Mouse (Mus musculus) testis, adult 2 months (tissue): ENCODE measurements around the gene Zfp563. TPM values are rescaled to one million over a fixed set of nuclear protein-coding genes. Genes with fewer than 3 reads are reported as not detected.

Experiments used
- H3K27ac ChIP-seq: fragments of 200-500 bp; 2 replicates; pipeline ENCODE4 v1.5.1; 2012; ENCODE audit warnings: low read depth, low read length; ENCODE audit not compliant: control insufficient read depth, insufficient read depth
- H3K27me3 ChIP-seq: fragments of 200-500 bp; 2 replicates; pipeline ENCODE4 v1.6.1; 2012; ENCODE audit warnings: mild to moderate bottlenecking, low read length, moderate library complexity; ENCODE audit not compliant: control insufficient read depth, insufficient read depth
- H3K36me3 ChIP-seq: fragments of 200-500 bp; 2 replicates; pipeline ENCODE4 v1.6.1; 2012; ENCODE audit warnings: mild to moderate bottlenecking, low read length; ENCODE audit not compliant: control insufficient read depth, insufficient read depth
- H3K4me1 ChIP-seq: fragments of 200-500 bp; 2 replicates; pipeline ENCODE4 v1.6.1; 2012; ENCODE audit warnings: low read length; ENCODE audit not compliant: control insufficient read depth, insufficient read depth
- H3K4me3 ChIP-seq: fragments of 200-500 bp; 2 replicates; pipeline ENCODE4 v1.5.1; 2012; ENCODE audit warnings: low read depth, mild to moderate bottlenecking, low read length, moderate library complexity, mixed read lengths; ENCODE audit not compliant: control insufficient read depth
- CTCF ChIP-seq: fragments of 200-500 bp; IDR thresholded peaks from 2 replicates; pipeline ENCODE4 v1.5.1; 2012; ENCODE audit warnings: low read depth, mild to moderate bottlenecking, inconsistent platforms, low read length, moderate library complexity; ENCODE audit not compliant: control insufficient read depth, insufficient read depth, insufficient replicate concordance
- POLR2A ChIP-seq: fragments of 200-500 bp; IDR thresholded peaks from 2 replicates; pipeline ENCODE4 v1.6.1; 2012; ENCODE audit warnings: low read depth, mild to moderate bottlenecking, inconsistent platforms, low read length, moderate library complexity; ENCODE audit not compliant: control insufficient read depth
- polyA plus RNA-seq: library from polyadenylated mRNA; depleted of rRNA; stranded (reverse); fragments of >200 nt; gene quantifications from 2 replicates; pipeline ENCODE4 v1.2.3, GENCODE M21; 2012; rRNA removed

Zfp563 gene
- 1.6 and 2.6 TPM in 2 replicates for polyA plus RNA-seq

- H3K4me3 ChIP-seq, result peak within 1 kb of the TSS; percentile 100
- H3K27me3 ChIP-seq, result no peaks in the 10 kb centered on the region
- peak within 1 kb of the TSS; percentile 98 for H3K27ac ChIP-seq
- H3K36me3 ChIP-seq, result no peaks in the 10 kb centered on the region
- H3K4me1 ChIP-seq, result peaks cover 6% of the 10 kb centered on the region
- peak; percentile 58; the same call in 1 of the 2 replicates for TF ChIP-seq POLR2A
- TF ChIP-seq CTCF, result no peak
These were observed at the start of gene Zfp563 for GRCm38 (mm10) chr17:33089220-33089949. Zfp563 (plus strand) TSS chr17:33089310.

GRCm38 (mm10) chr17:33058791-33059190, 30.3 kb upstream of the Zfp563 start:
- TF ChIP-seq CTCF, result no peak
- no peak for TF ChIP-seq POLR2A
- H3K27ac ChIP-seq, result no peak overlapping the region
- no peaks in the 10 kb centered on the region for H3K4me1 ChIP-seq
- no peaks in the 10 kb centered on the region for H3K27me3 ChIP-seq
- no peak overlapping the region for H3K4me3 ChIP-seq
- no peaks in the 10 kb centered on the region for H3K36me3 ChIP-seq

GRCm38 (mm10) chr17:33063001-33063400, 26.1 kb upstream of the Zfp563 start:
- no peak overlapping the region for H3K4me3 ChIP-seq
- no peaks in the 10 kb centered on the region for H3K27me3 ChIP-seq
- TF ChIP-seq POLR2A (no peak), CTCF (no peak)
- H3K36me3 ChIP-seq, result no peaks in the 10 kb centered on the region
- no peak overlapping the region for H3K27ac ChIP-seq
- H3K4me1 ChIP-seq, result no peaks in the 10 kb centered on the region

GRCm38 (mm10) chr17:33067958-33068357, 21.2 kb upstream of the Zfp563 start, which contains the start of gene 4921501E09Rik:
4921501E09Rik (minus strand) TSS chr17:33068058.
- no peak for TF ChIP-seq CTCF
- TF ChIP-seq POLR2A, result no peak
- Histone ChIP-seq H3K36me3 (no peaks in the 10 kb centered on the region), H3K27ac (no peak within 1 kb of the TSS), H3K4me3 (peak within 1 kb of the TSS; percentile 80), H3K27me3 (no peaks in the 10 kb centered on the region), H3K4me1 (no peaks in the 10 kb centered on the region)

GRCm38 (mm10) chr17:33091630-33092029, 2.5 kb downstream of the Zfp563 start:
- Histone ChIP-seq H3K27ac (no peak overlapping the region), H3K4me3 (no peak overlapping the region), H3K36me3 (no peaks in the 10 kb centered on the region), H3K27me3 (no peaks in the 10 kb centered on the region), H3K4me1 (peaks cover 6% of the 10 kb centered on the region)
- no peak for TF ChIP-seq CTCF
- no peak for TF ChIP-seq POLR2A

GRCm38 (mm10) chr17:33092391-33093193, 3.5 kb downstream of the Zfp563 start:
- H3K27ac ChIP-seq, result peak overlapping the region; percentile 87
- peaks cover 6% of the 10 kb centered on the region for H3K4me1 ChIP-seq
- peak overlapping the region; percentile 97 for H3K4me3 ChIP-seq
- no peaks in the 10 kb centered on the region for H3K27me3 ChIP-seq
- H3K36me3 ChIP-seq, result no peaks in the 10 kb centered on the region
- TF ChIP-seq CTCF (no peak), POLR2A (peak; percentile 40; the same call in 1 of the 2 replicates)

- Histone ChIP-seq H3K27me3 (no peaks in the 10 kb centered on the region), H3K36me3 (no peaks in the 10 kb centered on the region), H3K4me1 (no peaks in the 10 kb centered on the region), H3K27ac (no peak overlapping the region), H3K4me3 (no peak overlapping the region)
- TF ChIP-seq POLR2A (no peak), CTCF (no peak)
These were observed 8.3 kb downstream of the Zfp563 start for GRCm38 (mm10) chr17:33097396-33097795.
